In genomic region chr17:30910866-30911731, GRCm38 (mm10) we compare ENCODE assay signal across 10 mouse cellular contexts. TPM values are rescaled to one million over a fixed set of nuclear protein-coding genes. Genes with fewer than 3 reads are reported as not detected.
DNase-seq lines count a peak whose midpoint lies in the region; ATAC-seq and TF ChIP-seq lines count a peak whose summit lies in the region.
"Had no signal": no experiment of that assay in that cellular context is flagged by ENCODE, and none has a peak within 500 bp of the region (broad histone marks: within the 10 kb centered on the region; RNA-seq: fewer than 3 reads in every experiment).

No protein-coding gene starts in this region.

- no peak for TF ChIP-seq CTCF in C2C12 (IDR thresholded peaks at IDR 0.05; ENCODE audit: control insufficient read depth, insufficient read depth, insufficient read length)

- H3K4me3 ChIP-seq in kidney, embryonic 14.5 days (ENCODE audit: low read length), result no peak overlapping the region
- H3K4me3 ChIP-seq in C2C12 (ENCODE audit: insufficient read depth, poor library complexity, severe bottlenecking), result no peak overlapping the region
- peak overlapping the region; percentile 26 for H3K4me3 ChIP-seq in limb, embryonic 10.5 days

- no peaks in the 10 kb centered on the region for H3K79me3 ChIP-seq in C2C12 (ENCODE audit: low read depth)

- DNase-seq in kidney, adult 18-20 months, result peak; percentile 10
- peak; percentile 61 for DNase-seq in NIH3T3 (ENCODE audit: low read depth)
- no peak for DNase-seq in limb, embryonic 10.5 days (ENCODE audit: low spot score)
- DNase-seq in embryo, embryonic 9.5 days (ENCODE audit: extremely low spot score), result no peak
- DNase-seq in layer of hippocampus, adult 11-12 months (ENCODE audit: low spot score), result no peak

- H3K9ac ChIP-seq in kidney, embryonic 14.5 days (ENCODE audit: low read depth, low read length), result no peak overlapping the region

- H3K79me2 ChIP-seq in C2C12 (ENCODE audit: control insufficient read depth, insufficient read depth), result no peaks in the 10 kb centered on the region

- H3K36me3 ChIP-seq in kidney, embryonic 14.5 days (ENCODE audit: control insufficient read depth, insufficient read depth, low read length), result no peaks in the 10 kb centered on the region
- H3K36me3 ChIP-seq in C2C12 (ENCODE audit: control insufficient read depth, insufficient read depth), result no peaks in the 10 kb centered on the region
- H3K36me3 ChIP-seq in limb, embryonic 10.5 days, result no peaks in the 10 kb centered on the region

- no peak overlapping the region for H3ac ChIP-seq in C2C12 (ENCODE audit: control insufficient read depth, insufficient read length, low read depth)

- no peaks in the 10 kb centered on the region for H3K9me3 ChIP-seq in kidney, embryonic 14.5 days (ENCODE audit: control insufficient read depth, low read length)
- H3K9me3 ChIP-seq in limb, embryonic 10.5 days (replicated peaks), result no peaks in the 10 kb centered on the region

- no peaks in the 10 kb centered on the region for H3K4me1 ChIP-seq in kidney, embryonic 14.5 days (ENCODE audit: control insufficient read depth, insufficient read depth, low read length)
- H3K4me1 ChIP-seq in limb, embryonic 10.5 days, result peaks cover 42% of the 10 kb centered on the region

- no peak for ATAC-seq in kidney, embryonic 14.5 days (ENCODE audit: low FRiP score, low TSS enrichment)
- ATAC-seq: Patski had no signal

- peaks cover 9% of the 10 kb centered on the region for H3K27me3 ChIP-seq in kidney, embryonic 14.5 days (ENCODE audit: control insufficient read depth, insufficient read depth, low read length)
- no peaks in the 10 kb centered on the region for H3K27me3 ChIP-seq in C2C12 (ENCODE audit: control insufficient read depth, insufficient read depth, insufficient read length)
- peaks cover 84% of the 10 kb centered on the region for H3K27me3 ChIP-seq in limb, embryonic 10.5 days (ENCODE audit: low read depth, poor library complexity, severe bottlenecking)

- WGBS in kidney, embryonic 14.5 days, result 39% methylated on average over 27 of the region's 27 CpGs
- WGBS in limb, embryonic 10.5 days, result 52% methylated on average over 27 of the region's 27 CpGs

- H3K27ac ChIP-seq in kidney, embryonic 14.5 days (ENCODE audit: low read depth, low read length), result no peak overlapping the region
- H3K27ac ChIP-seq in limb, embryonic 10.5 days, result no peak overlapping the region

- no peak overlapping the region for H3K4me2 ChIP-seq in kidney, embryonic 14.5 days (replicated peaks; ENCODE audit: low read depth, low read length)
- H3K4me2 ChIP-seq: liver, embryonic 11.5 days had no signal

TF ChIP-seq in C2C12, 6 proteins besides CTCF, POLR2A, EP300 and RAD21:
- TF ChIP-seq FOSL1 (IDR thresholded peaks at IDR 0.05; ENCODE audit: insufficient read depth, low read length, poor library complexity, severe bottlenecking), result no peak
- no peak for TF ChIP-seq USF1 (IDR thresholded peaks at IDR 0.05; ENCODE audit: low read depth)
- no peak for TF ChIP-seq MAX (IDR thresholded peaks at IDR 0.05)
- no peak for TF ChIP-seq MYOD1 (IDR thresholded peaks at IDR 0.05; ENCODE audit: control insufficient read depth, insufficient read length, low read depth)
- no peak for TF ChIP-seq MYOG (IDR thresholded peaks at IDR 0.05; ENCODE audit: control insufficient read depth, extremely low read depth, insufficient read length)
- TF ChIP-seq CEBPB (IDR thresholded peaks at IDR 0.05; ENCODE audit: low read depth), result peak; percentile 78

RNA-seq across cellular contexts. Expression of gene Glp1r, which starts 9.5 kb away (rescaled TPM):
- polyA plus RNA-seq in kidney, embryonic 14.5 days (2014; fragmentation: Nextera tagmentation; extraction: Ambion mirVana), result 0.18 and 0.19 TPM in 2 replicates
- 0.80 TPM for polyA plus RNA-seq in C2C12 (2012; fragmentation: generic; extraction: Trizol)
- polyA plus RNA-seq in limb, embryonic 10.5 days (2016; fragmentation: Nextera tagmentation; extraction: Ambion mirVana), result 0.10 TPM in 1 of 2 replicates, not detected in the other
- polyA plus RNA-seq: Patski had no signal

RNA-seq across cellular contexts. Expression of gene Umodl1, which starts 43.3 kb away (rescaled TPM):
- 0.18 TPM in 1 of 2 replicates, not detected in the other for polyA plus RNA-seq in kidney, embryonic 14.5 days (2014; fragmentation: Nextera tagmentation; extraction: Ambion mirVana)
- not detected for polyA plus RNA-seq in C2C12 (2012; fragmentation: generic; extraction: Trizol)
- 0.09 and 0.24 TPM in 2 replicates for polyA plus RNA-seq in limb, embryonic 10.5 days (2016; fragmentation: Nextera tagmentation; extraction: Ambion mirVana)
- polyA plus RNA-seq: gonadal fat pad, adult 2 months; liver, embryonic 11.5 days; Patski had no signal

Comparison
In these comparisons a context has a peak if more than half of its experiments do, and no peak if none do; other contexts are left out.
1. DNase-seq: peak in kidney, adult 18-20 months (single experiment) and NIH3T3 (single experiment); none in limb, embryonic 10.5 days (single experiment), embryo, embryonic 9.5 days (single experiment) and layer of hippocampus, adult 11-12 months (single experiment).